Mouse (Mus musculus) gastrocnemius, adult 8-10 months (tissue): ENCODE measurements around the gene Cdon. TPM values are rescaled to one million over a fixed set of nuclear protein-coding genes. Genes with fewer than 3 reads are reported as not detected.

Source experiments
- DNase-seq, 2 experiments: peaks; one replicate each; pipeline ENCODE4 v3.0.0; 2022; ENCODE audit warnings: low spot score in 2 of 2
- total RNA-seq, 4 experiments: library from RNA; stranded (reverse); gene quantifications; 2 replicates each; pipeline ENCODE4 v1.2.4; 2022

Cdon gene
- total RNA-seq, 4 experiments from 2014 or later: 12.1 to 14.2 (median 13.1) TPM

- no peak for DNase-seq
Measured at GRCm38 (mm10) chr9:35493033-35493732, 72.3 kb downstream of the Cdon start.

DNA sequence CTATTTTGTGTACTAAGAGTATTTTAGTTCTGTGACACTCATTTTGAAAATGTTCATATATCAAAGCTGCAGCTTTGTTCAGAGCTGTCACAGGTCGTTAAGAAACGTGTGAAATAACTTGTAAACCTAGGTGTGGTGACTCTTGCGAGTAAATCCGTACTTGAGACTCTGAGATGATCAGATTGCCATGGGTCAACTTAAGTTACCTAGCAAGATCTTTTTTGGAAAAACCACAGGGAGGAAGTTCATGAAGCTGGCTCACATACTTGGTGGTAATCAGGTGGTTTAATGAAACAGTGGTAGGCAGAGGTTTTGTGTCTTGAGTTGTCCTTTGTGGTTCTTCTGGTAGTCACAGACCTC lies 72.8 kb downstream of the Cdon start:
- DNase-seq: no peak

DNA sequence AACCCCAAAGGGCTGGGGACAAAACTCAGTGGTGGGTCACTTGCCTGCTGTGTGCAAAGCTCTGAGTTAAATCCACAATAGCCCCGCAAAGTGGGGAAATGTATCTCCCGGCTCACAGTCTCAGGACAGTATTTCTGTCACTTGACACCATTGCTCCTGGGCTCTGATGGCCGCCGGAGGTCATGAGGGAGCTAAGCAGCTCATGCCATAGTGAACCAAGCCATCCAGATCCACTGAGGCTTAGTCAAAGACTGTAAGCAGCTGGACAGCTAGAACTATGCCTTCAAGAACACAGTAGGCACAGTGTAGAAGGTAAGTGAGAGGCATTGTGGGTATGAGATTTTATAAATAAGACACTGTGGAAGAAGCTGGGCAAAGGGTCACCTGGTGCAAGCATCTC lies 74.0 kb downstream of the Cdon start:
- DNase-seq: no peak

DNA sequence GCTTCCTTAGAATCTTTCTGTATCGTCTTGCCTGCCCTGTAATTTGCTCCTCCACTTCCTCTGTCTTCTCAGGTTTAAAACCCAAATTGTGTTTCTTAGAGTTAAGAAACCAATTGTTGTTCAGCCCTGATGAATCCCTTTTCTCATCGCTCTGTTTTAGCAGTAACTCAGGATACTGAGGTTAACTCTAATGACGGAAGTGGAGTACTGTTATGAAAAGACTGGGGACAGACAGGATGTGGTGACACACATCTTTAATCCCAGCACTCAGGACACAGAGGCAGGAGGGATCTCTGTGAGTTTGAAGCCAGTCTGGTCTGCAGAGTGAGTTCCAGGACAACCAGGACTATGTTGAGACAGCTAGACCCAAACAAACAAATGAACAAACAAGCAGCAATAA lies 74.5 kb downstream of the Cdon start:
- DNase-seq: no peak

DNA sequence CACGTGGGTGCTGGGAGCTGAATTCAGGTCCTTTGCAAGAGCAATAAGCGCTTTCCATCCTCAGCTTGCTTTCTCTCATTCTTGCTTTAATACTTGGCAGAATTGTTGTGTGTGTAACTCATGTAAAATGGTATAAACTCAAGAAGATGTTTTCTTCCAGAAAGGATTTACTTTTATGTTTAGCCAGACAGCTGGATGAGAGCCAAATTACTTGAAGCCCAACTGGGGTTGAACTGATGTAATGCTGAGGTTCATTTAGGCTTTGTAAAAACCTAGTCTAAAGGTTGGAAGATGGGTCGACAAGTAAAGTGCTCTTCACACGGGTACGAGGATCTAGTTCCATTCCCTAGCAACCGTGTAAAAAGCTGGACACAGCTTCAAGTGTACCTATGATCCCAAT lies 79.0 kb downstream of the Cdon start:
- DNase-seq: no peak

DNA sequence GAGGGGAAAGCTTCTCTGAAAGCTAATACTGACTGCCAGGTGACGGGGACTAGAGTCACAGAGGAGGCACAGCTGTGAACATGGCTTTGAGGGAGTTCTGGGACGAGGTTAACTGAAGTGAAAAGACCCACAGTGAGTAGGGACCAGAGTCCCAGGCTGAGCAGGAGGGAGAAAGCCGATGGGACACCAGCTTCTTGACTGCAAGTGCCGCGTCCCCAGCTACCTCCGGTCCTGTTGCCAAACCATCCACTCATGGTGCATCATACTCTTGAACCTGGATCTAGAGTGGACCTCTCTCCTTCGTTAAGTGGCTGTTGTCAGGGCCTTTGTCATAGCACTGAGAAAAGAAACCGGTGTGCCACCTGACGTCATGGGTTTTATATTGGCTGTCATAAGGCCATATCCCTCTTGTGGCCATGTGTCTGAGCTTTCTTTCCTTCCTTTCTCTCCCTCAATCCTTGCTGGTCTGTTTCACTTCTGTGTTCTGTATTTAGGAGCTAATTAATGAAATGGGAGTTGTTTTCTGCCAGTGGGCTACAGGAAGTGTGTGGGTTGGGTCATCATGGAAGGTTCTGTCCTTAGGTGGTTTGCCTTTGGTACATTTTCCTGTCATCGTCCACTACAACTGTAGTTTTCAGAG lies 81.6 kb downstream of the Cdon start:
- no peak for DNase-seq

- peak; percentile 37 to 60 for DNase-seq
Measured at GRCm38 (mm10) chr9:35508234-35508633, 87.3 kb downstream of the Cdon start.

- no peak for DNase-seq
Measured at GRCm38 (mm10) chr9:35513900-35514299, 93.0 kb downstream of the Cdon start.

DNA sequence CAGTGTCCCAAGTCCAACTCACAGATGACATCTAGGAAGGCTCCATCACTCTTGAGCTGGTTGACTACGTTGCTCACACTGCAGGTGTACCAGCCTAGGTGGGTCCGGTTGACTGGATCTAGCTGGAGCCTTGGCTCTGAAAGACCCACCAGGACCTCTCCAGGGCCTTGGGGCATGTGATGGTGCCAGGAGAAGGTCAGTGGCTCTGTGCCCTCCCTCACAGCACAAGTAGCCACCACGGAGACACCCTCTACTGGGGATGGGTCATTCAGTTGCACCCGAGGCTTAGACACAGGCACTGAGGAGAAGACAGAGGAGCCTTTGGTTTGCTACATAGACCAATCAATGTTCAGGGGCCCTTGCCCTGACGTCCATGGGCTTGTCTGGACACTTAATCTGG lies 95.3 kb downstream of the Cdon start:
- no peak for DNase-seq

- DNase-seq: no peak
Measured at GRCm38 (mm10) chr9:35516711-35517110, 95.8 kb downstream of the Cdon start.

DNA sequence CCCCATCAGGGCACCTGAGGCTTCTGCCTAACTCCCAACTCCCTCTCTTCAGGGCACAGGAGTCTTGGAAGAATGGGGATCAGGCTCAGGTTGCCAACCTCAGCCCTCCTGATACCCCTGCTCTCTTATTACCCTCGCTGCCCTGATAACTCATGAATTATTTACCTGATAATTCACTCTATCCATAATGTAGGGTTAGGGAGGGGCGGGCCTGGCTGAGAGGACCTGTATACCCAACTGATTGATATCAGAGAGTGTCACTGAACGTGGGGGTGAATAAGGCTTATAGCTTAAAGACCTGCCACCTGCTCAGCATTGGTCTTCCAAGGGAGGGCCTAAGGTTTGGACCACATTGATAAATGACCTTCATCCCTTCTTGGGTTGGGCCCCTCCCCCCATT lies 97.2 kb downstream of the Cdon start, which contains the start of gene Gm1113:
TSS of gene Gm1113 (minus strand) at position 101 of the 400 bp plus-strand sequence.
- no peak for DNase-seq

- DNase-seq: no peak
Measured at GRCm38 (mm10) chr9:35520631-35521348, 99.9 kb downstream of the Cdon start.

GRCm38 (mm10) chr9:35522241-35522640 lies 101.3 kb downstream of the Cdon start:
- DNase-seq: no peak

- DNase-seq: no peak
Measured at GRCm38 (mm10) chr9:35522821-35523515, 102.0 kb downstream of the Cdon start.

GRCm38 (mm10) chr9:35523541-35523940 lies 102.6 kb downstream of the Cdon start:
- DNase-seq: peak in 1 of 2 experiments; percentile 42

DNA sequence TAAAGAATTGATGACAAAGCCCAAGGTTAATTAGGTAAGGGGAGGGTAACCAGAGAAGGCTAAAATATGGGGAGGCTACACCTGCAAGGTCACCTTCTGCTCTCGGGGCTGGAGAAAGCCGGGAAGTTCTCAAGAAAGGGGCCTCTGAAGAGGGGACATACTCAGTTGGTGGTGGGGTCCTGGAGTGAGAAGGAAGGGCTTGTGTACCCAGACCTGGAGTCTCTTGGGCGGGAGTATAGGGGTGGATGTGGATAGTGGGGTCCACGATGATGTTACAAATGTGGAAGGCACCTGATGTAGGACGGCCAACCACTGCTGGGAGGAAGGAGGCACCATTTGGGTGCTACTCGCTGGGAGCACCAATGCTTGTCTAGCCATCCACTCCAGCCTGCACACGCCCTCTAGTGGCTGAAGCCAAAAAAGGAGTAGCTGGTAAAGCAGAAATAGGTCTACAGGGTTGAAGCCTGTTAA lies 103.0 kb downstream of the Cdon start:
- DNase-seq: peak; percentile 46 to 50

DNA sequence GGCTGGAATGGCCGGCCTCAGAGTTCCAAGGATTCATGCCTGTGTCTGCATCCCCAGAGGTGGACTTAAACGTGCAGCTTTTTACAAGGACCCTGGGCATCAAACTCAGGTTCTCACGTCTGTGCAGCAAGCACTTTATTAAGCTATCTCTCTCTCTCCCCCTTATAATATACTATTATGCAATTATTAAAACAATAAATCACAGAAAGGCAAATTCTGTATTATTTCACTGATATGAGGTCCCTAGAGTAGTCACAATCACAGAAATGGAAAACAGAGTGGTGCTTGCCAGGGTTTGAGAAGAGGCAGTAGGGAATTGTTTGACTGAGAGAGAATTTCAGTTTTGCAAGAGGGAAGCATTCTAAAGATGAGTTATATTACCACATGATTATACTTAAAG lies 108.2 kb downstream of the Cdon start:
- no peak for DNase-seq

- no peak for DNase-seq
Measured at GRCm38 (mm10) chr9:35529796-35530195, 108.9 kb downstream of the Cdon start.

DNA sequence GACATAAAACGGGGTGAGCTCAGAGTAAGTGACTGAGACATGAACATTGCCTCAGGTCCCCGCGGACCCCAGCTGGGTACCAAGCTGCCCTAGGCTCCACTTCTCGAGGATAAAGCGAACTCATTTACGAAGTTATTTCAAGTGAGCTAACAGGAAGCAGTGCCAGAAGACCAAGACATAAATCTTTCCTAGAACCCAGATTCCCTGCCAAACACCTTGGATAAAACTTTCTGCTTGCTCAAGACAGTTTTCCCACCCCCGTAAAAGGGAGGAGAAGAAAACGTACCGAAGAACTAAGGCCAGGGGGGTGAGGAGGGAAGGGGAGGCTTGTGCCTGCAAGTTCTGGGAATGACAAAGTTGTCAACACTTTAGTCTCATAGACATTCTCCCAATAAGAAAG lies 112.3 kb downstream of the Cdon start:
- no peak for DNase-seq

- no peak for DNase-seq
Measured at GRCm38 (mm10) chr9:35535110-35535509, 114.2 kb downstream of the Cdon start.

DNA sequence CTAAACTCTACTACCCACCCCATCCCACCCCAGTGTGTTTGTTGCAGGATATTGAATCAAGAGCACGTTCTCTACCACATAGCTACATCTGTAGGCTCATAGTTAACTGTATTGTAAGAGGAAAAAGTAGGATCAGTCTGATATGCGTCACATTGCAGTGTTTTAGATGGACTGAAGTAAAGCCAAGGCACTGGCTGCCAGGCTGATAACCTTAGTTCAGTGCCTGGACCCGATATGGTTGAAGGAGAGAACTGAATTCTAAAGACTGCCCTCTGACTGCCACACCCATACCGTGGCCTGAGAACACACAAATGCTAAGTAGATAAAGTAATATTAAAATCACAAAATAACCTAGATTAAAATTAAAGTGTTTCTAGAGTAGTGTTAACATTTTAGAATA lies 114.9 kb downstream of the Cdon start:
- DNase-seq: no peak
